Mouse (Mus musculus): ENCODE results near the gene Crkl.

Crkl gene

DNA sequence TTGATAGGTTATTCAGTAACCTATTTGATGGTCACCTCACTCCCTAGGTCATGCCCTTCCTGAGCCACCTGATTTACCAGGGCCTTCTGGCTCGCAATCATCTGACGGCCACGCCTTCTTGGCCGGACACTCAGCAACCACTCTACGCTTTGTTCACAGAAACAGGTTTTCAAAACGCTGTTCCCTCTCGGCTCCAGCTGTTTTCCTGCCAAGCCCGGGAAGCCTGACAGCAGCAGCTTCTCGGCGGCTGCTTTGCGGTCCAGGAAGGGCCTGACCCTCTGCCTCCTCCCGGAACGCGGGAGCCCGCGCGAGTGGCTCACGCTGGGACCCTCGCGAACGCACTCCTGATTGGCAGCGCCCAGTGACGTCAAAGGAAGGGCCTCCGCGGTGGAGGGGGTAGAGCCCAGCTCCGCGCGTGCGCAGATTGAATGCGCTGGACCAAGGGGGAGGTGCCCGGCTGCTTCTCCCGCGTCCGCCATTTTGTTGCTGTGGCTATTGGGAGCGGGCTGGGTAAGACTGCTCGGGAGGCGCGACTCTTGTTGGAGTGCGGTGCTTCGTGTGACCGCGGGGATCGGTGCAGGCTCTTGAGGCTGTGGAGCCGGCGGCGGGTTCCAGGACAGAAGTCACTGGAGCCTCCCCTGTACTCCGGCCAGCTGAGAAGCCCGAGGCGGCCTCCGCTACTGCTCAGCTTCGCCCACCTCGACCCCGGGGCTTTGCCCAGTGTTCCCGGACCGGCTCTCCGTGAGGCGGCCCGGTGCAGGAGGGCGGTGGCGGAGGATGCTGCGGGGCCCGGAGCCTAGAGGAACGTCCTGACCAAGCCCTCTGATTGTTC, at the start of gene Crkl:
Gene Crkl (plus strand): TSS at position 447 of the 832 bp plus-strand sequence.
- in situ Hi-C loops (cut with MboI, MseI): no loop called here

DNA sequence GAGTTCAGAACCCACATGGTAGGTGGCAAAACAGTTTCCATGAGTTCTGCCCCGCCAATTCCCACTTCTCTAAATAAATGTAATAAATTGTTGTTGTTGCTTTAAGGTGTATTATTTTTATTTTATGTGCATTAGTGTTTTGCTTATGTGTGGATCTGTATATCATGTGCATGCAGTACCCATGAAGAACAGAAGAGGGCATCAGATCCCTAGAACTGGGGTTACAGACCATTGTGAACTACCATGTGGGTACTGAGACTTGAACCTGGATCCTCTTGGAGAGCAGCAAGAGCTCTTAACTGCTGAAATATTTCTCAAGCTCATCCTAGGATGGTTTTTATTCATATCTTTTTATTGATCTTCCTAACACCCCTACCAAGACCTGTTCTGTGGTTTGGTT, 48.9 kb upstream of the Crkl start:
- in situ Hi-C loops (cut with MboI, MseI): no loop called here

DNA sequence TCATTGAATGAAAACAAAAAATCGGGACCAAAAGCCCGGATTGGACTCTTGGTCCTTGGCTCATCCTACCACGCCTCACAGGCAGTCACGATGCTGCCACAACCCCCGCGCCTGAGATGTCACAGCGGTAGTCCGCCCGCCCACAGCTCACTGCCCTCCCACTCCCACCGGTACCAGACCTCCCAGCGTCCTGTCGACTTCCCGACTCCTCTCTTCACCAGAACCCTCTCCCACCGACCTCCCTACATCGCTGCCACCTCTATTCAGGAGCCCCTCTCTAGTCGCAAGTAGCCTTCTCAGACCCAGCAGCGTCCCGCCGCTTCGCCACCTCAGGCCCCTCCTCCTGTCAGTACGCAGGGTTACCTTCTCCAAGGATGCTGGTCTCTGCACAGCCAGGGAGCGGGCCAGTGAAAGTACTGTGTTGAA, 46.5 kb upstream of the Crkl start:
- in situ Hi-C loops (cut with MboI, MseI): loop anchor here (5.0 kb wide), 1 partner anchor 52 kb away; no protein-coding TSS in a partner anchor

DNA sequence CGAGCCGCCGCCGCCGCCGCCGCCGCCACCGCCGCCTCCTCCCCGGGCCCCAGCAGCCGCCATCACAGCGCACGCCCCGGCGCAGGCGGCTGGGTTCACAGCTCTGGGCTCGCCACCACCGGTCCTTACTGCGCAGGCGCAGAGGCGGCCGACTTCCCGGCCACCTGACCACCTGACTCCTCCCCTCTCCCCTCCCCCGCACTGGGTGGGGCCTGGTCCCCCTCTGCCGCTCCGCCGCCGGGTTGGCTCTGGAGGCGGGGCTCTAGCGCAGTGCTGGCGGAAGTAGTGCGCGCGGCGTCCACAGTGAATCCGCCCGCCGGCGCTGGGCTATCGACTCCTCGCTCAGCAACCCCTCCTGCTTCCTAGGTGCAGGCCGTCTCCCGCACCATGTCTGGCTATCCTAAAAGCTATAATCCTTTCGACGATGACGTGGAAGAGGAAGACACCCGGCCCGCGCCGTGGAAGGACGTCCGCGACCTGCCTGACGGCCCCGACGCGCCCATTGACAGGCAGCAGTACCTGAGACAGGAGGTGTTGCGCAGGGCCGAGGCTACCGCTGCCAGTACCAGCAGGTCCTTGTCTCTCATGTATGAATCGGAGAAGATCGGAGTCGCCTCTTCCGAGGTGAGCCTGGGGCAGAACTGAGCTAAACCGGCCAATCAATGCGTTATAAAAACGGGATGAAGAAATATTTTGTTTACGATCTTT, 45.9 kb upstream of the Crkl start, which contains the start of the genes Snap29 and Pi4ka:
Gene Snap29 (plus strand): TSS at position 251 of the 708 bp plus-strand sequence.
Gene Pi4ka (minus strand): TSS at position 579 of the 708 bp plus-strand sequence.
- in situ Hi-C loops (cut with MboI, MseI): loop anchor here (5.0 kb wide), 1 partner anchor 51 kb away; no protein-coding TSS in a partner anchor

DNA sequence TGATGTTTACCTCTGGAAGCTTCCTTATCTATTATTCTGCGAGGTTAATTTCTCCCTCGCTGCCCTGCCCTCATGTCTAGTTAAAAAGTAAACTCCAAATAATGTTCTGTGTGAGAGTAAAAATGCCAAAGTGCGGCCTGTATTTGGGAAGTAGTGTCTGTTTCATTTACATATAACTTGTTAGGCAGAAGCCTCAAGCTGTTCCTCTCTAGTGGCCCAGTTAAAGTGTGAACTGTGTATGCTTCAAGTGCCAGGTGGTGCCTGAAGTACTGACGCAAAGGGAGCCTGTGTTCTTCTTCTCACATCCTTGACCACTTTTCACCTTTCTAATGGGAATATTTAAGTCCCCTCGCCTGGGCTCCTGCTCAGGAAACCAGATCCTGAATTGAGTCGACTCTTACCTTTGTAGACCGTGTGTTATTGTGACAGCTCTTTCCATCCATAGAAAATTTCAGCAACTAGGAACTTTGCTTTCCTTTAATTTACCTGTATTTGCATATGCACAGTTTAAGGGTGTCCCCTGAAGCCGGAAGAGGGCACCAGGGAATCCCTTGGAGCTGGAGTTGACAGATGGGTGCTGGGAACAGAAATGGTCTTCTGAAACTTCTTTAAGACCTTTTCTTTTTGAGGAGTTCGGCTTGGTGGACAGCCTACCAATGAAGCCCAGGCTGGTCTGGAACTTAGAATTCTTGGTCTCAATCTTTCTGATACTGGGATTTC, 45.1 kb upstream of the Crkl start:
- in situ Hi-C loops (cut with MboI, MseI): loop anchor here (5.0 kb wide), 1 partner anchor 51 kb away; no protein-coding TSS in a partner anchor

DNA sequence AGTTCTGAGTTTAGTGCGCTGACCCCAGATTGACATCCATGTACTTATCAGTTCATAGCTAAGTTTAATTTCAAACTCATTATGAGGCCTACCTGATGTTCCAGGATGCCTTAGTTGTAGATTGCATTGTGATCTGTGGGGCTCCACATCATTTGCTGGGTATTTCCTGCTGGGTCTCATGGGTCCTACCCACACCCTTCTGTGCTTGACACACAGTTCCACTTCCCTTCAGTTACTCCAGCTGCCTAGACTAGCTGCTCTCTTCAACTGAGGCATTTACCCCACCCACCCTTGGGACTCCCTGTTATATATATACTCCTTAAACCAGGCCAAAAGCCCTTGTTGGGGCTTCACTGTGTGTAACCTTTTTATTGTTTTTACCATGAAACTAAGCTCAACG, 42.7 kb upstream of the Crkl start:
- in situ Hi-C loops (cut with MboI, MseI): loop anchor here (5.0 kb wide), 1 partner anchor 48 kb away; no protein-coding TSS in a partner anchor

DNA sequence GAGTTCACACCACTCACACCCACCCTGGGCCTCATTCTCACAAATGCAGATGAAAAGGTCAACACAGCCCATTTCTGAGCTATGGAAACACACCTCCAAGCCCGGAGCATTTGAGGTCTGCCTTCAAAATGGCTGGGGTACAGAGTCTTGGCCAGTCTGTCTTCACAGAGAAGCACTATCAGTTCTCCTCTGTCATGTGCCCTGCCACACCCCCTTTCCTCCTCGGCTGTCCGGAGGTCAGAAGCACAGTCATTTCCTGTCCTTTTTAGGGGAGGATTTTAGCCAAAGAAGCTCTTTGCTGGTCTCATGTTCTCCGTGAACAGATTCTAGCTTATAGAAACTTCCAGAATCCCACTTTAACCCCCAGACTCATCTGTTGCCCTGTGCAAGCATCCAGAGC, 41.6 kb upstream of the Crkl start:
- in situ Hi-C loops (cut with MboI, MseI): no loop called here

DNA sequence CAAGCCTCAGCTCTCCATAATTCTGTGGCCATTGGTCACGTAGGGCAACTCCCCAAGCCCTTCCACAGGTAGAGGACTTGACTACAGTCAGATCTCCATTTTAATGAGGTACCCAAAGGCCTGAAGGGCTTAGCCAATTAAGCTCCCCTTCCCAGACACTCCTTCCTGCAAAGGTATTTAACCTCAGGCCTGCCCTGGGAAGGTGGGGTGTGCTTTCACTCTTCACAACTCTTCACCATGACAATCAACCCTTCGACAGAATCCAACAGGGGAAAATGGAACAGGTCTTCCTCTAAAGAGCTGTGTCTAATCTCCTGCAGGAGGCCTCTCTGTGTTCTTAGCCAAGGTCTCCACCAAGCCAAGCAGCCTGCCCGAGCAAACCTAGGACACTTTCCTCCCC, 28.8 kb upstream of the Crkl start:
- in situ Hi-C loops (cut with MboI, MseI): no loop called here

DNA sequence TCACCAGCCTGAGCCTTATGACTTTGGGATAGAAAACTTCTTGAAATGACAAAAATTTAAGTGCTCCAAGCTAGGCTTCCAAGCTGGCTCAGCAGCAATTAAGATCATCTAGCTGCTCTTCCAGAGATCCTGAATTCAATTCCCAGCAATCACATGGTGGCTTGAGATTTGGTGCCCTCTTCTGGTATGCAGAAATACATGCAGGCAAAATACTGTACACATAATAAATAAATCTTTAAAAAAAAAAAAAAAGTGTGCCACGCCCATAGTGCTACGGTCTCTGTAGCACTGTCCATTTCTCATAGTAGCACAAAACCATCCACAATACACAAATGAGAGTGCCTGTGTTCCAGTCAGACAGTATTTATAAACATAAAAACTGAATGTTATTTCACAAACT, 19.2 kb upstream of the Crkl start:
- in situ Hi-C loops (cut with MboI, MseI): no loop called here

DNA sequence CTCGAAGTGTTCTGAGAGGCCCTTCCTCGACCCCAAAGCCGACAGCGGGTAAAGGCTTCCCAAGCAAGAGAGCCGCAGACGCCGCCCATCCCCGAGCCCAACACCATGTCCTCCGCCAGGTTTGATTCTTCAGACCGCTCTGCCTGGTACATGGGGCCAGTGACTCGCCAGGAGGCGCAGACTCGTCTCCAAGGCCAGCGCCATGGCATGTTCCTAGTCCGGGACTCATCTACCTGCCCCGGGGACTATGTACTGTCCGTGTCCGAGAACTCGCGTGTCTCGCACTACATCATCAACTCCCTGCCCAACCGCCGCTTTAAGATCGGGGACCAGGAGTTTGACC, 557 bp downstream of the Crkl start:
- in situ Hi-C loops (cut with MboI, MseI): no loop called here

DNA sequence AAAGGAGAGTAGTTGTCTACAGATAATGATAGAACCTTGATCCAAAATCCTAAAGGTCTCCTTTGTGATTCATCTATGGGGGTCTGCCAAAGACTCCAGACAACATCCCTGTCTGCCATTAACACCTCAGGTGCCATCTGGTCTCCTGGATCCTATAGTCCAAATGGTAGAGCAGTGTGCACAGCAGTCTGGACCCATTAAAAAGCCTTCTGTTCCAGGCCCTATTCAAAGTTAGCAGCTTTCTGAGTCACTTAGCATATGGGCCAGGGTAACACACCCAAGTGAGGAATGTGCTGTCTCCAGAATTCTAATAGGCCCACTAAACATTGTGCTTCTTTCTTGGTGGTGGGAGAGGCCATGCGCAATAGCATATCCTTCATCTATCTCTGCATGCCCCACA, 5.1 kb downstream of the Crkl start:
- in situ Hi-C loops (cut with MboI, MseI): loop anchor here (5.0 kb wide), 1 partner anchor 50 kb away; the partner anchor contains the start of genes Pi4ka and Snap29

DNA sequence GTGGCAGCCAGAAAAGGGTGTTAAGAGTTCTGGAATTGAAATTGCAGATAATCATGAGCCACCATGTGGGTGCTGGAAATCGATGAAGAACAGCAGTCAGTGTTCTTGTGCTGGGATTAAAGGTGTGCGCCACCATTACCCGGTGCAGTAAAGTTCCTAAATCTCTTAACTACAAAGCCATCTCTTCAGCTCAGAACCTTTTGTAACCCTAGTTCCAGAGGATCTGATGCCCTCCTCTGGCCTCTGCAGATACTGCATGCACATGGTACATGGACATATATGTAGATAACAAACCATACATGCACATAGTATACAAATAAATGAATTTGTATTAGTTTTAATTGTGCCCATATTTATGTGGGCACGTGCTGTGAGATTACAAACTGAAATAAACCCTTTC, 8.5 kb downstream of the Crkl start:
- in situ Hi-C loops (cut with MboI, MseI): no loop called here

DNA sequence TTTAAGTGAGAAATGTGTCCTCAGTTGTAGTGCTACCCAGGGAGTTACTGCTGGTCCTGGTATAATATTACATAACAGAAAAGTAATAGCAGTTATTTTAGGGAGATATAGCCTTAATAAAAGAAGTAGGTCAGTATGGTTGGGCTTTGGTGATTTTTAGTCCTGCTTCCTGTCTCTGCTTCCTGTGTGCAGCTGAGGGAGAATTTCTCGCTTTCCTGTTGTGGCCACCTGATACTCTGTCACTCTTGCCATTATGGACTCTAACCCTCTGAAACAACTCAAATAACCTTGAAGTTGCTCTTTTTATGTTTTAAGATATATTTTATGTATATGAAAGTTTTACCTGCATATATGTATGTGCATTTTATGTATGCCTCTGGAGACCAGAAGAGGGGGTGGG, 9.8 kb downstream of the Crkl start:
- in situ Hi-C loops (cut with MboI, MseI): no loop called here

DNA sequence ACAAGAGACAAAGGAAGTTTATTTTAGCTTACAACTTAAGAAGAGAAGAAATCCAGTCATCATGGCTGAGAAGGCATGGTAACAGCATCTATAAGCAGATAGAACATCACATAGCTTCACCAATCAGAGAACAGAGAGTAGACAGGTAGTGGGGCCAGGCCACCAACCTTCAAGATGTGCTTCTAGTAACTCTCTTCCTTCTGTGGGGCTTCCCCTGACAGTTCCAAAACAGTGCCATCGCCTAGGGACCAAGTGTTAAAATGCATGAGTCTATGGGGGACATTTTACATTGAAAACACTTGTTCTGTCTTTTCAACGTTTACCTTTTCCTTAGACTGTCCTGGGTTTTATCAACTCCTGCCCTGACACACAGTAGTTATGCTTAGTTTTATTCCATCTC, 11.4 kb downstream of the Crkl start:
- in situ Hi-C loops (cut with MboI, MseI): no loop called here

DNA sequence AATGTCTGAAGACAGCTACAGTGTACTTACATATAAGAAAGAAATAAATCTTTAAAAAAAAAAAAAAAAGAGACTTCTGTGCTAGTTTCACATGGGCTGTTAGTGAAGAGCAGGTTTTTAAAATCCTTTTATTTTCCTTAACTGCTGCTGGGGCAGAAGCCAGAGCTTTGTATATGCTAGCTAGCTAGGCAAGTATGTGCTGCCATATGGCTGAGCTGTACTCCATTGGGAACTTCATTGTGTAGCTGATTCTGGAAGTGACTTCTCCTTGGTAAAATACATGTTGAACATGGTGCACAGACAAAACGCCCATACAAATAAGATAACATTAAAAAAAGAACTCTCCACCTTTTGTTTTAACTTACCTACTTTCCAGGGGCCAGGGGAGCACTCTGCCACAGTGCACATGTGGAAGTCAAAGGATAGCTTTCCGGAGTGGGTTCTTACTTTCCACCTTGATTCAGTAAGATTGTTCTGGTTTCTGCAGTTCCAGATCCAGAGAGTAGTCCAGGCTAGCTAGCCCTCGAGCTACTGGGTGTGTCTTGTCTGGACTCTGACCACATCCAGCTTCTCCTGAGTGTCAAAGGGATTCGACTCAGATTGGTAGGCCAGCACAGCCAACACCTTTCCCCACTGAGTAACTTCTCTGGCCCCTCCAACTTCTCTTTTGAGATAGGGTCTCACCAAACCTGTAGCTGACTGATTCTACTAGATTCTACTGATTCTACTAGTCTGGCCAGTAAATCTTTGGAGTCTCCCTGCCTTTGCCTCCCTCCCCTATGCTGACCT, 15.3 kb downstream of the Crkl start:
- in situ Hi-C loops (cut with MboI, MseI): no loop called here

DNA sequence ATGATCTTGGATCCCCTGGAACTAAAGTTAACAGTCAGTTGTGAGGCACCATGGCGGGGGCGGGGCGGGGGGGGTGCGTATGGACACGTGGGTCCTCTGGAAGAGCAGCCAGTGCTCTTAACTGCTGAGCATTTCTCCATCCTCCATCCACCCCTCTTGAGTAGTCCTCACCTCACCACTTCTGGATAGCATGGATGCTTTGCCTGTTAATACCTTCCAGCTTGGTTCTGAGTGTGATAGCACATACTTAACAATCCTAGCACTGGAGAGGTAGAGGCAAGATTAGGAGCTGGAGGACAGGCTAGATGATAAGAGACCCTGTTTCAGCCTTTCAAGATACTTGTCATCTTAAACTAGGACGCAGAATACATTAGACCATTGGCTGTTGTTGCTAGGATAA, 20.7 kb downstream of the Crkl start:
- in situ Hi-C loops (cut with MboI, MseI): no loop called here

DNA sequence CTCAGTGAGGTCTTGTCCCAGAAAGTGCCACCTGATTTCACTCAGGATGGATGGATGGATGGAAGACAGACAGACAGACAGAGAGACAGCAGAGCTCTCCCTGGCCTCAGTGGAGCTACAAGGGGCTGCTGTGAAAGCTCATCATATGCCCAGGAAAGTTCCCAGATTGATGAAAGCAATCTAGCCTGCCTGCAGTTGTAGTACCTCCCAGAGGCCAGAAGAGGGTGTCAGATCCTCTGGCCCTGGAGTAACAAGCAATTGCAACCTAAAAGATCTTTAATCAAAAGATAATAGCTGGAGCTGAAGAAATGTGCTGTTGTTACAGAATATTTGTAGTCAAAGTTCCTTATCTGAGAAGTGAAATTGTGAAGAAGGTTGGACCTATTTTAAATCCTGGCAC, 22.3 kb downstream of the Crkl start:
- in situ Hi-C loops (cut with MboI, MseI): no loop called here

DNA sequence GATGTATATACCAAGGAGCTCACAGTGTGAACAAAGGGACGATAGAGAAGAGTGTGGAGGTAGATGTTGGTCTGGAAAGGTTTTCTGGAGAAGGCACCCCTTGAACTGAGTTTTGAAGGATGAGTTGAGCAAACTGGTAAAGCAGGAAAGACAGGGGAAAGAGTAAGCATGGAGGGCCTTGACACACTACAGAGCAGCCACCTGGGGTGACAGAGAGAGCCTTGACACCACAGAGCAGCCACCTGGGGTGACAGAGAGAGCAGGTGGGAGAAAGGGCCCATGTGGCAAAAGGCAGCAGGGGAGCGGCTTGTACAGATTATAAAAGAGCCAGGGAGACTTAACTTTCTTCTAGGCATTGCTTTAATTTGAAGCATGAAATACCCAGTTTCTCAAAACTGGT, 23.0 kb downstream of the Crkl start:
- in situ Hi-C loops (cut with MboI, MseI): no loop called here

DNA sequence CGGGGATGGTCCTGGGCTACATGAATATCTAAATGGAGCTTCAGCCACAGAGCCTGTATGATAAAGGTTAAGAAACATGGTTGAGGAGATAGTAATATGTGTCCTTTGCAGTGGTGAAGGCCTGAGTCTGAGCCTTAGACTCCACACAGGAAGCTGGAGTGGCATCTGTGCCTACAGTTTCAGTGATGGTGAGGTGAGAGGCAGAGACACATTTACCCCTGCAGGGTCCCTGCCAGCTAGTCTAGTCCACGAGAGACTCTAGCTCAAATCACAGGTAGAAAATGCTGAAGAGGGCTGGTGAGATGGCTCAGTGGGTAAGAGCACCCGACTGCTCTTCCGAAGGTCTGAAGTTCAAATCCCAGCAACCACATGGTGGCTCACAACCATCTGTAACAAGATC, 23.5 kb downstream of the Crkl start:
- in situ Hi-C loops (cut with MboI, MseI): no loop called here

DNA sequence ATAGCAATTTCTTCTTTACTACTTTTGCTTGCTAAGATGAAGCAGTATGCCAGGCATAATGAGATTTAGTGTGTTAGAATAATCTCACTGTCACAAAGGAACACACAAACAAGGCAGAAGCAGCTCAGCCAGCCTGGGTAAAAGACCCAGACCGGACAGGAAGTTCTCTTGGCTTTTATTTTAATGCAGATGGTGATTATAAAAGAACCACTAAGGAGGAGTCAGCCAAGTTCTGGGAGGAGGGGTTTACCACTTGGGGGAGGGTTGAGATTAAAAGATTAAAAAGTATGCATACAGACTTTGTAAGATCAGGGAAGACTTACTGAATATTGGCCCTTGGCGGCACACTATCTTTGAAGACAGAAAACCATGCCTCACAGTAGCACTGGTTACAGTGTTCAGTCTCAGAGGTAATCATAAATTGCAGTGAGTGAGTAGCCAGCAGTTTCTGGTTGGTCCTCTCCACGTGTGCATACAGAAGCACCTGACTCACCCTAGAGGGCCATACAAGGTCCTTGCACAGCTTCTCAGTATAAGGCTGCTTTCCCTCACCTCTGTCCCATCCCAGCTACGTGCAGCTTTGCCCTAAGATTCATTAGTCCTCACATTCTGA, 26.6 kb downstream of the Crkl start:
- in situ Hi-C loops (cut with MboI, MseI): no loop called here

DNA sequence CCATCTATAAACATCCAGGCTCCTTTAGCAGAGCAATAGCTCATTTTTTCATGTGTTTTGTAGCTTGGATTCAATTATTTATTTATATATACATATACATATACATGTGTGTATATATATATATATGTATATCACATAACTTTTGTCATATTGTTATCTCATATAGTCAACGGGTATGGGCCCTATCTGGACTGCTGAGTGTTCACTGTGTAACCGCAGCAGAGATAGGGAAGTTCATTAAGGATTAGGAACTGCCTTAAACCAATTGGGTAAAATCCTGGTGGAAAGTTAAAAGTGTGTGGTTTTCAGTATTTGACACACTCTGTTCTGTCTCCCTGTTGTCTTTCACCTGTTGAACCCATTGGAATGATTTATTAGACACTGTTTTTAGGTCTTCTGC, 29.7 kb downstream of the Crkl start:
- in situ Hi-C loops (cut with MboI, MseI): no loop called here
